Mouse (Mus musculus) erythroblast, embryonic 14.5 days (primary cell): Measurements from ENCODE around the gene Hoxa2.

ENCODE experiments used
- GATA1 ChIP-seq: IDR thresholded peaks from 2 replicates; pipeline ENCODE4 v1.6.1; 2012; ENCODE audit warnings: low read length, inconsistent platforms, mixed read lengths
- TAL1 ChIP-seq: IDR thresholded peaks from 3 replicates; pipeline ENCODE4 v1.6.1; 2012; ENCODE audit warnings: low read length, inconsistent platforms, mixed read lengths

GRCm38 (mm10) chr6:52211170-52211935 lies 46.7 kb upstream of the Hoxa2 start:
- TF ChIP-seq TAL1 (no peak), GATA1 (no peak)
